Mouse (Mus musculus): ENCODE data around the gene Mtif3. TPM values are rescaled to one million over a fixed set of nuclear protein-coding genes. Genes with fewer than 3 reads are reported as not detected.

Gene Mtif3
- polyA plus RNA-seq (2017; shearing (Covaris generic)): 16.4 TPM

GRCm38 (mm10) chr5:146963118-146963936 lies at the start of gene Mtif3:
TSS of gene Mtif3 (minus strand) at chr5:146963800.

GRCm38 (mm10) chr5:146948508-146949088 lies 15.0 kb downstream of the Mtif3 start, which contains the start of gene Gtf3a:
TSS of gene Gtf3a (plus strand) at chr5:146948657.

Other genes with a start within 250 kb of the Mtif3 start
- gene Usp12, start 168.8 kb downstream of the Mtif3 start, polyA plus RNA-seq (2017; shearing (Covaris generic)): 67.1 TPM
- 473 TPM for gene Rpl21, start 130.9 kb downstream of the Mtif3 start, polyA plus RNA-seq (2017; shearing (Covaris generic))
- gene Rasl11a, start 118.7 kb downstream of the Mtif3 start, polyA plus RNA-seq (2017; shearing (Covaris generic)): not detected
- 59.1 TPM for gene Gtf3a, start 15.1 kb downstream of the Mtif3 start, polyA plus RNA-seq (2017; shearing (Covaris generic))
- 23.1 TPM for gene Lnx2, start 112.8 kb upstream of the Mtif3 start, polyA plus RNA-seq (2017; shearing (Covaris generic))
- 152 TPM for gene Polr1d, start 113.2 kb upstream of the Mtif3 start, polyA plus RNA-seq (2017; shearing (Covaris generic))
- not detected for gene Gsx1, start 224.9 kb upstream of the Mtif3 start, polyA plus RNA-seq (2017; shearing (Covaris generic))